Mouse (Mus musculus) layer of hippocampus, postnatal 14 days (tissue): Measurements from ENCODE around the gene Hoxc5. TPM values are rescaled to one million over a fixed set of nuclear protein-coding genes. Genes with fewer than 3 reads are reported as not detected.

Experiments used
- DNase-seq, 2 experiments: peaks; one replicate each; pipeline ENCODE4 v3.0.0; 2021 to 2022; ENCODE audit warnings: low spot score in 2 of 2, mixed read lengths in 1 of 2
- long read RNA-seq, 2 experiments: library from polyadenylated mRNA; stranded (forward); transcript quantifications; one replicate each; pipeline ENCODE4 v2.0.0; 2021
- total RNA-seq, 2 experiments: library from RNA; stranded (reverse); gene quantifications; 2 replicates each; pipeline ENCODE4 v1.2.3; 2021

The Hoxc5 gene
- not detected for total RNA-seq
- long read RNA-seq, experiment 1: 0 reads
- long read RNA-seq, experiment 2: 0 reads

GRCm38 (mm10) chr15:102967312-102967510 lies at the start of gene Hoxc5:
Gene Hoxc5, plus strand, starts transcription at chr15:102967443.
- DNase-seq: no peak

DNA sequence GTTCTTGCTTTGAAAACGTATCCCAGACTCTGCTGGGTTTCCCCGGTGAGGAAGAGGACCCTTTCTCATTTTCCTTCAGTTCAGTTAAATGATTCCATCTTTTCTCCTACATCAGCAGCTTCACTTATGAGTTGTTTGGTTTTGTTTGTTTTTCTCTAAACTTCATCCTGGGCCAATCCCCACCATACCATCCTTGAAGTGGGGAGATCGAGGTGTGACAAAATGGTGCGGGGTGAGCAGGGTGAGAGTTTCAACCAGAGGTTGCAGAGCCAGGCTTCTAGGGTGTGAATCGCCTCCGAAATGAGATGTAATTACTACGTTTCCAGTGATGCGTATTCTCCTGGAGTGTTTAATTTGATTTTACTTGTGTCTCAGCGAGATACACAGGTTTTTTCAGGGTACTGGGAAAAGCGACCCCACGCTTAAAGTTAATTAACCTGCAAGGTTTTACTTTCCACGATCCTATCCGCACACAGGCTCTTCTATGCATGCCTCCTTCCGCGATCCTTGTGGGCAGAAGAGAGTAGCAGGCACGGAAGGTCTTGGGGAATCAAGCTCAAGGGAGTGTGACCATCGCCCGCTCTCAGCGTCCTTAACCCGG lies 49.2 kb upstream of the Hoxc5 start:
- DNase-seq: no peak

- no peak for DNase-seq
Observed at GRCm38 (mm10) chr15:102918611-102919265, 48.5 kb upstream of the Hoxc5 start.

GRCm38 (mm10) chr15:102919336-102920180 lies 47.7 kb upstream of the Hoxc5 start:
- DNase-seq: no peak

GRCm38 (mm10) chr15:102920619-102921018 lies 46.6 kb upstream of the Hoxc5 start:
- no peak for DNase-seq

GRCm38 (mm10) chr15:102921053-102922011 lies 45.9 kb upstream of the Hoxc5 start, which contains the start of gene Hoxc13:
Gene Hoxc13, plus strand, starts transcription at chr15:102921103.
- DNase-seq: no peak

DNA sequence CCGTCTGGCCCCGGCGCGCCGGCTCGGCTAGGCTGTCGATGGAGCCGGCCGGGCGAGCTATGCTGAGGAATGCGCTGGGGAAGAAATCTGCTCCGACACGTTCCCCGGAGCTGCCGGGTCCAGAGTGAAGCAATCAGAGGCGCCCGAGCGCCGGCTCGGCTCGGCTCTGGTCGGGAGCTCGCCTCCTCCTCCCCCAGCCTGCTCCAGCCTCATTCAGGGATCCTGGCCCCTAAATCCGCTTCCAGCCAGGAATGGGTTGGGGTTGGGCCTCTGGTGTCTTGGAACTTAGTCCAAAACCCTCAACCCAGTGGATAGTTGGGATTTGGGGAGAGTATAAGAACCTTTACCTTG lies 45.3 kb upstream of the Hoxc5 start:
- DNase-seq: no peak

GRCm38 (mm10) chr15:102922636-102923500 lies 44.4 kb upstream of the Hoxc5 start:
- no peak for DNase-seq

DNA sequence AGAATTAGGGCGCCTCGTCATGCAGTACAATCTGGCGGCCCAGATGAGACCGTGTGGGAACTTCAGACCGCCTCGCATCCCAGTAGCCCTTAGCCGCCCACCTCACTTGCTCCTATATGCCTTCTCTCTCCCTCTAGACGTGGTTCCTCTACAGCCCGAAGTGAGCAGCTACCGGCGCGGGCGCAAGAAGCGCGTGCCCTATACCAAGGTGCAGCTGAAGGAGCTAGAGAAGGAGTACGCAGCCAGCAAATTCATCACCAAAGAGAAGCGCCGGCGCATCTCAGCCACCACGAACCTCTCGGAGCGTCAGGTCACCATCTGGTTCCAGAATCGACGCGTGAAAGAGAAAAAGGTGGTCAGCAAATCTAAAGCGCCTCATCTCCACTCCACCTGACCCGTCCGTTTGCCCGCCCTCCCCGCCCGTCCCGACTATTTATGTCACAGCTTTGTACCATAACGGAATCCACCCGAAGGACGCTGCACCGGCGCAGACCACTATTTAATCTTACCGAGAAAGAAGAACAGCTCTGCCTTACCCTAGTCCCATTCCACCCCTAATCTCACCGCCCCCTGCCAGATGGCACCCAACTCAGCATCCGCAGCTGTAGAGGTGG lies 40.1 kb upstream of the Hoxc5 start:
- no peak for DNase-seq

GRCm38 (mm10) chr15:102931706-102932358 lies 35.4 kb upstream of the Hoxc5 start:
- DNase-seq: no peak

DNA sequence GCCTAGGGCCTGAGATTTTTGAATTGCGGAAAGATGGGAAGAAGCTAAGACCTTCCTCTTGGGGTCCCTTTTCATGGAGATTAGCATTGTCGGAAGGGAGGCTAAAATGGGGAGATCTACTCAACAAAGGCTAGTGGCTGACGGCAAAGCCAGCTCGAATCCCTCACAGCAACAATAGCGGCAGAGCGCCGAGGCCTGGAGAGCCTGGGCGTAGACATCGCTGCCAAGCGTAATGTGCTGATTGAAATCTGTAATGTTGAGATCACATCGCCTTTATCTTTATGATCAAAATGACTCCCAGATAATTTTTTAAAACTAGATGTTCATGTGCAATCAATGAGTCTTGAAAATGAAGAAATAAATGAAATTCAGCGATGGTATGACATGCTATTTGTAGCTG lies 32.8 kb upstream of the Hoxc5 start:
- no peak for DNase-seq

GRCm38 (mm10) chr15:102934897-102935296 lies 32.3 kb upstream of the Hoxc5 start:
- DNase-seq: no peak

DNA sequence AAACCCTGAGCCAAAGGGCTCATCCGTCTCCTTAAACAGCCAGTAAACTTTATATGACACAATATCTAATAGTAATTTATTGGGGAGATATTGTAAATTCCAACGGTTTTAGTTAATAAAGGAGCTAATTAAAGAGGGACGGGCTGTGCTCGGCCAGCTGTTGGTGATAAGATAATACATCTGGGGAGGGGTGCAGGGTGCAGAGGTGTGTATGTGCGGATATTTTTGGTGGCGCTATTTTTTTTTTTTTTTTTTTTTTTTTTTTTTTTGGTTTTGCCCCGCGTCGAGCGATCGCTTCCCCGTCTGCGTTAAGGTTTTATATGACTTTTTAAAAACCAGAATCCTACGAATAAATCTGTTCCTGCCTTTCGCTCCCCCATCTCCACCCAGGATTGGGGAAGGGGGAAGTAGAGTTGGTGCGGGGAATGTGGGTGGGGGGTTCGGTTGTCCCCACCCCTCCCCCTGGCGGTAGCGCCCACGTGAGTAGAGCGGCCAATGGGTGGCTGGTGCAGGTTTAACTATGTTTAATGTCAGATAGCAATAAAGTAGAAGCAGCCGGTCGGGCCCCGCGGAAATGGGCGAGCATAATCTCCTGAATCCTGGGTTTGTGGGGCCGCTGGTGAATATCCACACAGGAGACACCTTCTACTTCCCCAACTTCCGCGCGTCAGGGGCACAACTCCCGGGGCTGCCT lies 30.8 kb upstream of the Hoxc5 start, which contains the start of gene Hoxc12:
Gene Hoxc12, plus strand, starts transcription at position 479 of the 694 bp plus-strand sequence.
- DNase-seq: no peak

- no peak for DNase-seq
Observed at GRCm38 (mm10) chr15:102937036-102937666, 30.1 kb upstream of the Hoxc5 start.

- no peak for DNase-seq
Observed at GRCm38 (mm10) chr15:102939256-102940155, 27.7 kb upstream of the Hoxc5 start.

DNA sequence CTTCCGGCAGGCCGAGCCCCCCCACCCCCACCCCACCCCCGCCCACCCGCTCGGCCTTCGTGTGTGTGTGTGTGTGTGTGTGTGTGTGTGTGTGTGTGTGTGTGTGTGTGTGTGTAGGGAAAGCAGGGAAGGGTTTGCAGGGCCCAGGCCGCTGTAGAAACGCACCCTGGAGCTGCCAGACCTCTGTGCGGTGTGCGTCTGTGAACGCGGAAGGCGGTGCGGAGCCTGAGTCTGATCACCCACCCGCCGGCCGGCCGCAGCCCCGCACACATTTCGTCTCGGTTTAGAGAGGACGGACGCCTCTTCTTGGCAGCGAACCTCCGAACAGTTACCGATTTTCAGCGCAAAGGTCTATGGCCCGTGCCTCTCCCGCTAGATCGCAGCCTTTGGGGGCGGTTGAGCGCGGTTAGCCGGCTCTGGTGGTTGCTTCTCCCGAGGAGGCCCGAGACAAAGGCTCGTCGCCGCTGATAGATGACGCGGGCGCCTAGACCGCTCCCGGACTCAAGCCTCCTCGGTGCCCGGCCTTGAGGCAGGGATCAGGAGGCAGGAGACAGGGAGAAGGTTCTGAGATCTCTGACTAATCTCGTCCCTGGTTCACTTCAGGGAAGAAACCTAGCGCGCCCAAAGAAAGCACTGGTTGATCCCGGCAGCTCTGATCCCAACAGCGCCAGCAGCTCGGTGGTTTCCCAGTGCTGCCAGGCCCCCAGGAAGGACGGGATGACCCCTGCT lies 24.3 kb upstream of the Hoxc5 start:
- no peak for DNase-seq

- no peak for DNase-seq
Observed at GRCm38 (mm10) chr15:102943468-102943813, 23.8 kb upstream of the Hoxc5 start.
